Mouse (Mus musculus): Measurements from ENCODE around the gene Spdl1. TPM values are rescaled to one million over a fixed set of nuclear protein-coding genes. Genes with fewer than 3 reads are reported as not detected.

Gene Spdl1
- total and polyA plus RNA-seq, 3 experiments, result 45.2 to 72.8 (median 61.1) TPM

- no peak for TF ChIP-seq CTCF (conservative IDR thresholded peaks at IDR 0.05 in 1 of 2, IDR thresholded peaks at IDR 0.05 in 1 of 2; ENCODE audit: low read depth in 2 of 2, low read length in 2 of 2)
Measured at GRCm38 (mm10) chr11:34782516-34783430, 50.7 kb downstream of the Spdl1 start (continued).

DNA sequence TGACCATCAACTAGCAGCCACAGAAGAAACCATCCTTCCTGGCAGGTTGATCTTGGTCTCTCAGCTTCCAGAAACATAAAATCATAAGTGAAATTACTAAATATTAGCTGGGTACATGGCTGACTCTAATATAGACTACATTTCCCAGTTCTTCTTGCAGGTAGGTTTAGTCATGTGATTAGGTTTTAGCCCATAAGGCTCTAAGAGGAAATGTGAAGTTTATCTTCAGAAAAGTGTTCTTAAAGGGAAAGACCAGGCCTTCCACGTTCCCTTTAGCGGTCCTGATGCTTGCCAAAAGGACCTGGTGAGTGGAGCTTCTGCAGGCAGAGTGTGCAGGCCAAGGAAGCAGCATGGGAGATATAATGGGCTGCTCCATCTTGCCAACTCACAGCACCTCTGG, 52.7 kb downstream of the Spdl1 start:
- H3K27ac ChIP-seq (ENCODE audit: insufficient read depth, low read depth), result peak overlapping the region; percentile 44
- TF ChIP-seq ZNF384 (IDR thresholded peaks at IDR 0.05; ENCODE audit: low read depth, low read length) (no peak), MAZ (IDR thresholded peaks at IDR 0.05; ENCODE audit: low read depth, low read length) (no peak), JUND (conservative IDR thresholded peaks at IDR 0.05; ENCODE audit: low read depth, low read length) (no peak), HCFC1 (IDR thresholded peaks at IDR 0.05; ENCODE audit: low read depth, low read length) (no peak; the same call in 1 of the 2 replicates), E2F4 (IDR thresholded peaks at IDR 0.05; ENCODE audit: insufficient replicate concordance, low read depth, low read length) (no peak)
- peak overlapping the region in 2 of 3 experiments; percentile 17 to 72 for H3K4me3 ChIP-seq (replicated peaks in 1 of 3; ENCODE audit: low read depth in 2 of 3, low read length in 2 of 3, poor library complexity in 1 of 3)
- H3K27me3 ChIP-seq (replicated peaks), result no peaks in the 10 kb centered on the region
- peak overlapping the region; percentile 88 for H3K4me2 ChIP-seq (ENCODE audit: insufficient read depth, low read depth, poor library complexity, severe bottlenecking)
- H3K36me3 ChIP-seq (replicated peaks in 1 of 2; ENCODE audit: control insufficient read depth in 1 of 2, insufficient read depth in 1 of 2, low read length in 1 of 2), result peaks cover 14 to 49% of the 10 kb centered on the region in 2 experiments
- in situ Hi-C loops (cut with MboI; ENCODE audit: low pct_ligation_motif_present, low pct_unique_long_range_greater_than_20kb, low sequenced_read_pairs) (no loop called here), dilution Hi-C loops (cut with MboI; ENCODE audit: extremely low pct_ligation_motif_present, extremely low pct_unique_long_range_greater_than_20kb, low sequenced_read_pairs) (no loop called here)
- H3K9ac ChIP-seq (ENCODE audit: insufficient read depth, low read depth), result 0 out of 2 replicates have a peak overlapping the region, but pooled peaks have one; percentile 95
- peaks cover 39 to 74% of the 10 kb centered on the region in 2 experiments for H3K4me1 ChIP-seq (ENCODE audit: control insufficient read depth in 1 of 2, insufficient read depth in 2 of 2)
- DNase-seq (ENCODE audit: extremely low read depth), result no peak
- H3K9me3 ChIP-seq (replicated peaks; ENCODE audit: low read length), result no peaks in the 10 kb centered on the region
- peaks cover 71% of the 10 kb centered on the region for H3K79me2 ChIP-seq (replicated peaks; ENCODE audit: control insufficient read depth, extremely low read depth, insufficient read depth, poor library complexity, severe bottlenecking)

- H3K36me3 ChIP-seq (replicated peaks in 1 of 2; ENCODE audit: control insufficient read depth in 1 of 2, insufficient read depth in 1 of 2, low read length in 1 of 2), result peaks cover 14 to 47% of the 10 kb centered on the region in 2 experiments
- dilution Hi-C loops (cut with MboI; ENCODE audit: extremely low pct_ligation_motif_present, extremely low pct_unique_long_range_greater_than_20kb, low sequenced_read_pairs) (no loop called here), in situ Hi-C loops (cut with MboI; ENCODE audit: low pct_ligation_motif_present, low pct_unique_long_range_greater_than_20kb, low sequenced_read_pairs) (no loop called here)
- H3K4me1 ChIP-seq (ENCODE audit: control insufficient read depth in 1 of 2, insufficient read depth in 2 of 2), result peaks cover 45 to 74% of the 10 kb centered on the region in 2 experiments
- H3K27me3 ChIP-seq (replicated peaks), result no peaks in the 10 kb centered on the region
- TF ChIP-seq MAX (IDR thresholded peaks at IDR 0.05; ENCODE audit: low read length), result no peak
- TF ChIP-seq ZMIZ1 (IDR thresholded peaks at IDR 0.05; ENCODE audit: low read depth, low read length), result no peak
- TF ChIP-seq USF2 (conservative IDR thresholded peaks at IDR 0.05; ENCODE audit: low read depth, low read length), result no peak
- TF ChIP-seq MYC (IDR thresholded peaks at IDR 0.05; ENCODE audit: low read depth, low read length), result no peak
- TF ChIP-seq MEF2A (IDR thresholded peaks at IDR 0.05; ENCODE audit: borderline replicate concordance, low read depth, low read length), result no peak
- no peak for TF ChIP-seq SIN3A (IDR thresholded peaks at IDR 0.05; ENCODE audit: low read length)
- no peak for TF ChIP-seq SMC3 (IDR thresholded peaks at IDR 0.05; ENCODE audit: low read depth, low read length)
- H3K4me3 ChIP-seq (replicated peaks in 1 of 3; ENCODE audit: low read depth in 2 of 3, low read length in 2 of 3, poor library complexity in 1 of 3), result no peak overlapping the region
- DNase-seq (ENCODE audit: extremely low read depth), result no peak
- 0 out of 2 replicates have a peak overlapping the region, but pooled peaks have one; percentile 21 for H3K9ac ChIP-seq (ENCODE audit: insufficient read depth, low read depth)
- H3K4me2 ChIP-seq (ENCODE audit: insufficient read depth, low read depth, poor library complexity, severe bottlenecking), result peak overlapping the region; percentile 19; the same call in 1 of the 2 replicates
- no peaks in the 10 kb centered on the region for H3K9me3 ChIP-seq (replicated peaks; ENCODE audit: low read length)
- H3K27ac ChIP-seq (ENCODE audit: insufficient read depth, low read depth), result no peak overlapping the region
- peaks cover 79% of the 10 kb centered on the region for H3K79me2 ChIP-seq (replicated peaks; ENCODE audit: control insufficient read depth, extremely low read depth, insufficient read depth, poor library complexity, severe bottlenecking)
Measured at GRCm38 (mm10) chr11:34779966-34780365, 53.5 kb downstream of the Spdl1 start.

Data from CH12.LX (cell line).